Mouse (Mus musculus): ENCODE data around the gene Gm4869. TPM values are rescaled to one million over a fixed set of nuclear protein-coding genes. Genes with fewer than 3 reads are reported as not detected.

Gene Gm4869
- total RNA-seq, 2 experiments from 2014 or later: 0.15 TPM; not detected in 1

DNA sequence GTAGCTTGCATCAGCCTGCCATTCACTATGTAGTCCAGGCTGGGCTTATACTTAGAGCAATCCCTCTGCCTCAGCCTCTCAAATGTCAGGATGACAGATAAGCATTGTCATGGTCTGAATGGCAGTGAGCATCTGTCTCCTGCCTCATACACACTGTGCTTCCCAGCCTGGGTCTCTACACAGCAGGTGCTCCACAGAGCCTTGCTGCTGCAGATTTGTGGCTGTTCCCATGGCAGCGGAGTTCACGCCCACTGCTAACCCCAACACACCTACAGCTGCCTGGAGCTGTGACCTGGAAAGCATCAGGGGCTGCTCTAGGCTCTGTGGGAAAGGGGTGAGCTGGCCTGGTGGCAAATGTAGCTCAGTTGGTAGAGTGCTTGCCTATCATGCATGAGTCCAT lies 19.5 kb downstream of the Gm4869 start:
- no peak for DNase-seq

DNA sequence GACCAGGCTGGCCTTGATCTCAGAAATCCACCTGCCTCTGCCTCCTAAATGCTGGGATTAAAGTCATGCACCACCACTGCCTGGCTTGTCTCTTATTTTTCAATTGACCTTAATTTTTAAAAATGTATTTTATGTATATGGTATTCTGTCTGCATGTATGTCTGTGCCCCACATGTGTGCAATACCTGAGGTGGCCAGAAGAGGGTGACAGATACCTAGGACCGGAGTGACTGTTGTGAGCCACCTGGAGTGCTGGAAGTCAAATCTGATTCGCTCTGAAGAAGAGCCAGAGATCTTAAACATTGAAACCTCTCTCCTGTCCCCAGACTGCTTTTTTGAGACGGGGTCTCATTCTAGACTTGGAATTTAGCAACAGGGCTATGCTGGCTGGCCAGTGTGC lies 26.9 kb downstream of the Gm4869 start:
- no peak for DNase-seq

DNA sequence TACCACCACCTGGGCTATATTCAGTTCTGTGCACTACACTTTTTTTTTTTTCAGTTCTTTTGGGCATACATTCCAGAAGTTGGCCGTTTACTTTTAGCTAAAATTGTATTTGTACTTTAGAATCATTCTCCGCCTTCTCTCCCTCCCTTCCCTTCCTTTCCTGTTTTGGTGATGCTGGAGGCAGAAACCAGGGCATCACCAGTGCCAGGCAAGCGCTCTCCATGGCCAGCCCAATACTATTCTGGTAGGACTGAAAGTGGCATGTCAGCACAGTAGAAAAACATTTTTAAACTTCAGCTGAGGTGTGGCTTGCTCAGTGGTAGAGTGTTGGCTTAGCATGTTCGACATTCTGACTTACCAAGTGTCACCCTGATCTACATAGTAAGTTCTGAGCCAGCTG lies 36.0 kb downstream of the Gm4869 start:
- no peak for DNase-seq

DNA sequence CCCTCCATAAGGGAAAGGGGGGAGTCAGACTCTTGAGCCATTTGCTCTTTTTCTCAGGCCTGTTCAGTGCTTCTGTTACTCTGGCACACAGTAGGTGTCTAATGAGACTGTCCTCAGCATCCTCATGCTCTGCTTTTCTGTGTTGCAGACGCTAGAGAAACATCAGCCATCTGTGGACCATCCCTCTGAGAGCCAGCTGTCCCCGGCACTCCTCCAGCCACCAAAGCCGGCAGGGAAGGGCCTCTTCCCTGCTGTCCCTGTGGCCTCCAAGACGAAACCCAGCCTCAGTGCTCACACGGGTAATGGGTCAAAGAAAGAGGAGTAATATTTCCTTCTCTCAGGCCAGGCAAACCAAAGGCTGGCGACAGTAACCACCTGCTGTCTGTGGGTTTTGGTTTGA lies 45.7 kb downstream of the Gm4869 start:
- no peak for DNase-seq

DNA sequence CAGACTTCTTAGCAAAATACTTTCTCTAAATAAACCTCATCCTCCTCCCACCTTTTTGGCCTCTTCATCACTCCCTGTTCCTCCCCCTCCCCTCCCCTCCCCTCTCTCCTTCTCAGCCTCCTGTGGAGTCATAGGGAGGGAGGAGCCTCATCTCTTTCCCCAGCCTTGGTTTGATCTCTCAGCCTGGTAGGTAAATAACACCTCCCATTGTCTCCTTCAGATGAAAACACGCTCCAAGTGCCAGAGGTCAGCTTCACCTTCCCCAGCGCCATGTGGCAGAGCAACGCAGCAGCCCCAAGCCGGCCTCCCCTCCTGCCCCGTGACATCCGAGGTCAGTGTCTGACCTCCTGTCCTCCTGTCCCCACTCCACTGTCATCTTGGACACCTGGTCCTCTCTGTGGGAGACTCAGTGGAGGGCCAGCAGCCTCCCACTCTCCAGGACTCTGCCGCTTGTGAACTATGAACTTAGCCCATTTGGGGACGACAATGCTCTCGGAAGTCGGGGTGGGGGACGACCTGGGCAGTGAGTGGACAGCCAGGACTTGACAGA lies 47.3 kb downstream of the Gm4869 start:
- DNase-seq: no peak

DNA sequence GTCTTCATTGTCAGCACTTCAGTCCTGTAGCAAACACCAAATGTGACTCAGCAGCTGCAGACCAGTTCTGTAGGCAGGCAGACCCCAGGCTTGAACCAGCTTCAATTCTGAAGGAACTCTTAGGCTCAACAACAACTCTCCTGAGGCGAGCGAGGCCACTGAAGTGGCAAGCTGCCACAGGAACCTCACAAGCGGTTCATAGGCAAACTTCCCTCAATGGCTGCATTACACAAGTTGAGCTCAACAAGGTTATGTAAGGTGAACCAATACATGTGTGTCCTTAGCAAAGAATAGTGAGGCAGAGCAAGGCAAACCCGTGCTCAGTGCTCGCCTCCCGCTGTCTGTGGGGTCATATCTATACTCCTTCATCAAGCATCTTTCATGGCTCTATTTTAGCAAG lies 52.7 kb downstream of the Gm4869 start:
- DNase-seq: peak; percentile 38

DNA sequence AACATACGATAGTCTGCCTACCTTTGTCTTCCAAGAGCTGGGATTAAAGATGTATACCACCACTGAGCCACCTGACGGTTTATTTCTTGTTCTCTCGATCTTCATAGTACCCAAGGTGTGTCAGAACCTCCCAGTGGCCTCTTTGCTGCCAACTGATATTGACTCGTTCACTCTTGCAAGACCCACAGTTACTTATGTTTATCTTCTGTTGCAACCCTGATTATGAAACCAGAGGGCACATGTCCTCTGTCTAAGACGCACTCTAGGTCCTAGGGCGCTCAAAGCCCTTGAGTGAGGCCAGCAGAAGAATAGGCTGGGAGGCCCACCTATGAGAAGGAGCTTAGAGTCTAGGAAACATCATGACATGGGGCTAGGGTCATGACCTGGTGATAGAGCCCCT lies 55.3 kb downstream of the Gm4869 start:
- no peak for DNase-seq

DNA sequence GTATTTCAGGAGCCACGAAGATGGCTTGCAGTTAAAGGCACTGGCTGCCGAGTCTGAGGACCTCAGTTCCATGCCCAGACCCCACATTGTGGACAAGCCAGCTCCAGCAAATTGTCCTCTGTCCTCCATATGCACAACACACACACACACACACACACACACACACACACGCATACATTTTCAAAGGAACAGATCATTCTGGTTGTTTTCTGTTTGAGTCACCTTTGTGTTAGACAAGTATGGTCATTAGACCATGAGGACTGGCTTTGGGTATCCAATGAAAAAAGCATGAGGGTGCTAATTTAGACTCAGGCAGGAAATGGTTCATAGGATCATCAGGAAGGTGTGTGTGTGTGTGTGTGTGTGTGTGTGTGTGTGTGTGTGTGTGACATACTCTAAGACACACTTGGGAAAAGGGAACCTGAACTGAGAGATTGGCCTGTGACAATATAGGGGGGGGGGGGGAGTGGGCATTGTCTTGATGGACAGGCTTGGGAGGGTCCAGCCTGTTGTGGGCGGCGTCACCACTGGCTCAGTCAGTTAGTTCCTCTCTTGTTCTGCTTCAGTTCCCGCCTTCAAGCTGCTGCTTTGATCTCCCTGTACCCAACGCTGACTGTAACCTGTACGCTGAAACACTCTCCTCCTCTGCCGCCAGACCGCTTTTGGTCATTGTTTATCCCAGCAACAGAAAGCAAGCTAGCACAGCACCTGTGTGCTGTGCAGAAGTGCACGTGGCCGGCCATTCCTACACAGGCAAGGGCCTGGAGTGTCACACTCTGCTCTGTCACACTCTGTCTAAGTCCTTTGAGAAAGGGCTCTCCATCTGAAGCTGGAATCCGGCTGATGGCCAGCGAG lies 56.8 kb downstream of the Gm4869 start:
- no peak for DNase-seq

DNA sequence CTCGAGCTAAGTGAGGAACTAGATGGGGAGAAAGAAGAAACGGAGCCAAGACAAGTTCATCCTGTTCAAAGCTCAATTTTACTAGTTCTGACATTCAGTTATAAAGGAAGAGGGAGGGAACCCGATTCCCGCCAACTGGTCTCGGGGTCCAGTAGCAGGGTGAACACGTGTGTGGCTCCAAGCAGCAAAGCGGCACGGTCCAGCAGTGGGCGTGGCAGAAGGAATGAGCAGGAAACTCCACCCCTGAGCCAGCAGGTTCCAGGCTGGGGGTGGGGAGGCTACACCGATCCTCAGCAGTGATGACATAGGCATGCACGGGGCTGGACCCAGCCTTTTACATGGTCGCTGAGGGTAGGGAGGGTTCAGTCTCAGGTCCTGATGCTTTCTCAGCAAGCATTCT lies 57.5 kb downstream of the Gm4869 start:
- peak; percentile 77 for DNase-seq

DNA sequence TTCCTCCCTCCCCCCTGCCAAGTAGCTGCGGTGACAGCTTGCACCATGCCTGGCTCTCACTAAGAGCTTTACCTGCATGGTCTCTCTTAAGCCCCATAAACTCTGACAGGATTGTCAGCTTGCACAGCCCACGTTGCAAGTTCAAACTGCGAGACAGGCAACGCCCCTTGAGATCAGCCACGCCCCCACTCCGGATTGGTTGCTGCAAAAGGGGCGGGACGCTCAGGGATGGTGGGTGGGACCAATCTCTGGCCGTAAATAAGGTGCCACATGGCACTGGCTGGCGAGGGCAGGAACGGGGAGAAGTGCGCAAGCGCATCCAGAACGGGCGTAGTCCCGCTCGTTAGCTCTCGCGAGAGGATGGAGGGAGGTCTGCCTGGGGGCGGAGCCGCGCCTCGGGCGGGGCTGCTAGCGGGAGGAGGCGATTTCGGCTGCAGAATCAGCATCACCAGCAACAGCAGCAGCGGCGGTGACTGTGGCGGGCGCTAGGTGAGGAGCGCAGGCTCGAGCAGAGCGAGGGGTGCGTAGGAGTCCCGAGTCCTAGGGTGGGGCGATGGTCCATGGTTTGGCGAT lies 59.8 kb downstream of the Gm4869 start, which contains the start of gene Chst12:
Chst12 (plus strand) TSS at position 343 of the 573 bp plus-strand sequence.
- peak; percentile 99 for DNase-seq

DNA sequence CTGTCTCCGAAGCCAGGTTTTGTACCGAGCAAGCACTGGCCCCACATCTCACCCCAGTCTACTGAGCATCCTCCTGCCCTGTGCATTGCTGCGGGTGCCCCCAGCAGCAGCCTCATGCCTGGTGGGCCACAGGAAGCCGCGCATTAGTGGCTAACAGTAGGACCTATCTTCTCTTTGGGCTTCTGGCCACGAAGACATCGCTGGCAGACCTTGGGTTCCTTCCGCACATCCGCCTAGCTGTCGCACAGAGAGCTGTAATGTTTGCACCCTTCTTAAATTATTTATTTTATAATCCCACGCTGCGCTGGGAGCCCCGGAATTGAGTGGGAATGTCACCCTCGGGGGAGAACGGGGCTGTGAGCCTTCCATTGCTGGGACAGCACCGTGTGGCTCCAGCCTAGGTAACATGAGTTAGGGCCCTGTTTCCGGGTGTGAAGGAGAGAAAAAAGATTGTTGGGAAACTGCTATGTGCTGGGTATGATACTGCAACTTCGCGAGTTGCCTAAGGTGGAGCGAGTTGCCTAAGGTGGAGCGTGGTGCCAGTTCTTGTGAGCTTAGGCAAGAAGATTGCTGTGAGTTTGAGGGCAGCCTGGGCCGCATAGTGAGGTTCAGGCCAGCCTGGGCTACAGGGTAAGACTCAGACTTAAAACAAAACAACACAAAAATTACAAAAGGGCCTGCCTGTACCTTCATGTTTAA lies 60.8 kb downstream of the Gm4869 start:
- DNase-seq: peak; percentile 19

DNA sequence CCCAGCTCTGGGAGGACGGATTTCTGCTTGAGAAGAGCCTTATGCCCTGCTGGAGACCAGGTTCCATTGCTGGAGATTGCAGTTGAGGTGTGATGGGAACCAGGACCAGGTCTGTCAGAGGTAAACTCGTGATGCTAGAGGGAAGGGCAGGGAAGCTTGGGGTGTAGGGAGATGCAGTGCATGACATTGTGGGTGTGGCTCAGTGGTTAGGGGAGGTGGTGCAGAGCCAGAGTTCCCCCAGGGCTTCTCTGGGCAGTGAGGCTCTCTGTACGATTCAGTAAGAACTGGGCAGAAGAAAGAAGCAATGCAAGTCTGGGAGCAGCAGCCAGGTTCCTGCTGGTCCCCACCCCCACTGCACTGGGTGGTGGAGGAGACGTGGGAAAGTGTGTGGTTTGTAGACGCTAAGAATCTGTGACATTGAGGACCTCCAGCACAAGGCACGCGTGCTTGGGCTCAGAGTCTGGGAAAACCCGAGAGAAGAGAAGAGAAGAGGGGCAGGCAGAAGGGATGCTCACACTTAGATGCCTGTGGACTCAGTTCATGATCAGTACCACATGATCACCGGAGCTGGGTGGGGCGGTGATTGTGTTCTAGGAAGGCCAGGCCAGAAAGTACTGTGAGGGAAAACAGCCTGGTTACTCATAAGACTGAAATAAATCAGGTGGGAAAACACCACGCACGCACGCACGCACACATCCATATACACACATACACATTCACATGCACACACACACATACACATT lies 62.2 kb downstream of the Gm4869 start:
- DNase-seq: no peak

DNA sequence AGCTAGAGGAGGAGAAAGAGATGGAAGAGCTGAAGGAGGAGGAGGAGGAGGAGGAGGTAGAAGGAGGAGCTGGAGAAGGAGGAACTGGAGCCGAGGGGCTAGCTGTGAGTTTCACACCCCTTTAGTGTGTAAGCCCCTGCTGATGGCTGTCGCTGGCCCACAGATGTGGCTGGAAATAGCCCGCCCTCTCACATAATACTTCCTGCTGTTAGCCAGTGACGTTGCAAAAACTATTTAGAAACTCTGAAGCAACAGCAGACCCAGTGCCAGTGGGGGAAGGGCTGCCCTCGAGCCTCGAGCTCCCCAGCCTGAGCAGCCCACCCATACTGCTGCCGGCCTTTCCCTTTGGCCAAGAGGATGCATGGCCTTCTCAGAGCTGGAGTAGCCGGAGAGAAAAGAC lies 63.2 kb downstream of the Gm4869 start:
- peak; percentile 59 for DNase-seq

DNA sequence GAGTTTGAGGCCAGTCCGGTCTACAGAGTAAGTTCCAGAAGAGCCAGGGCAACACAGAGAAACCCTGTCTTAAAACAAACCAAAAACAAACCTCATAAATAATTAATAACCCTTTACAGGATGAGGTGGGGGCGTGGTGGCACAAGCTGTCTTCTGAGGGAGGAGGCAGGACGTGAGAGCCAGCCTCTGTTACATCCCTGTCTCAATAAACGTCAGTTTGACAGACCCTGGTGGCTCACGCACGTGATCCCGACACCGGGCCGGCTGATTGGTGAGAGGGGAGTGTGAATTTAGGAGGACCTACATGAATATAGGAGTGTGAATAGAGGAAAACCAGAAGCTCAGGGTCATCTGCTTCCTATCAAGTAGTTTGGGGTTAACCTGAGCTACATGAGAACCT lies 63.8 kb downstream of the Gm4869 start:
- DNase-seq: no peak

DNA sequence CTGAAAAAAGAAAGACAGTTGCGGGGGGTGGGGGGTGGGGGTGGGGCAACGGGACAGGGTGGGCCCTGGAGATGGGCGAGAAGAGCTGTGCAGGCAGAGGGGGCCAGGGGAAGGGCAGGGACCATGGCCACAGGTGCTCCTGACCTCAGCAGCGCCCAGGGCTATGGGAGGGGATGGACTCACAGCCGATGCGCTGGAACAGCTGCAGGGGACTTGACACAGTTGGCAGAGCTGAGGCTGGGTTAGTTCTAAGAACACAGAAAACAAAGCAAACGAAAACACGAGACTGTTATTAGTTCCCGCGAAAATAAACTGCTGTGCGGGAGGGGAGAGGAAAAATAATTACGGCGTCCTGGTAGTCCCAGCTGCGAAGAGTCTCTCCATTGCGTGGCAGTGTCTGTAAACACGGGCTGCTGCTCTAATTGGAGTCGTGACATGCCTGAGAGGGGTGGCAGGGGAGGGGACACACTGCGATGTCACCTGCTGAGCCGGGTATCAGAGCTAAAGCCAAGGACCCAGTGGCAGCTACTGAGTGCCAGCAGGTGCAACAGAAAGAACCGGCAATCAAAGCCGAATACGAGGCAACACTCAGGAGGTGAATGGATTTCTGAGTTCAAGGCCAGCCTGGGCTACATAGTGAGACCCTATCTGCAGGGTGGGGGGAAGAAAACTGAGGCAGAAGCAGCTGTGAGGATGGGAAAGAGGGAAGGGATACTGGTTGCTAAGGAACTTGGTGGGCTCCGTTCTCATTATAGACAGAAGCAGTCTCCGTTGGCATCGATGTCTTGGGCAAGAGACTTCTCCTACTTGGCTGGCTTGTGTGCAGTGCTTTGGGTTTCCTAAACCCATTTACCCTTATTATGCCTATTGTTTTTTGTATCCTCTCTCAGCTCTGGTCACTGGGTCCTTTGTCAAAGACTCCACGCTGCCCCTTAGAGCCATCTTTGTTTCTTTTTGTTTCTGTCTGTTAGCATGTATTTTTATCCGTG lies 64.9 kb downstream of the Gm4869 start:
- peak; percentile 34 for DNase-seq

DNA sequence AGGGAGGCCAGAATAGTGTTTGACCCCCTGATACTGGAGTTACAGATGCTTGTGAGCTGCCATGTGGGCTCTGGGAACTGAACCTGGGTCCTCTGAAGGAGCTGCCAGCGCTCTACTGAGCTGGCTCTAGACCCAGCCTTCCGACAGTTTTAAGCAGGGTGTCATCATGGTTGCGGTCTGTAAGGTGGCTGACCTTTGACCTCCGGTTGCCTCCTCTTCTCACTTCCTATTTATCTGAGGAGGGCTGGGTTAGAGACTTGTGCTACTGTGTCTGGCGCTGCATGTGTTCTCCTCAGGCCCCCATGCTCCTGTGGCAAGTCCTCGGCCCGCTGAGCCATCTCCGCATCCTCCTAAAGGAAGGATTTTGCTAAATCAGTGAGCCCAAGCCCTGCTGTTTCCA lies 68.5 kb downstream of the Gm4869 start:
- DNase-seq: no peak

DNA sequence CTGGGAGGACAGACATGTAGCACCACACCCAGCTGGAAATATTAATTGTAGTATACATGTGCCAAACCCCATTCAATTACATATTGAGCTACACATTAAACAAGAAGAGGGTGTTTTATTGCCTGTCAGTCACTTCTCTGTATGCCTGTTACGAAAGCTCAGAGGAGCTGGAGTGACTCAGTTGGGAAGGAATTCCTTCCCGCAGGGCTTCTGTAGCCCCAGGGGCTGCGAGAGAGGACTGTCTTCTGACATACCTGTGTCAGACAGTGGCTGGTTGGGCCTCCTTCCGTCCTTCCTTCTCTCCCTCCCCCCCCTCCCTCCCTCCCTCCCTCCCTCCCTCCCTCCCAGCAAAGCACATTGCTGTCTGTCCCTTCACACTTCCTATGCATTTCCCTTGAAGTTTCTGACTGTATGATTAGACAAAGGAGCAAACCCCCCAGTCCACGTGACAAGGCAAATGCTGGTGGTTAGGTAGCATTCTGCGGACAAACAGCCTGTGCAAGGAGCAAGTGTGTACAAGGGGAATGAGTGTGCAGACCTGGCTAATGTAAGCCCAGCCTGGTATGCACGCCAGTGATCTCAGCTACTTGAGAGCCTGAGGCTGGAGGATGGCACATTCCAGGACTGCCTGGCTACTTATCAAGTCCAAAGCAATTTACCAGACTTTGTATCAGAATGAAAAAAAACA lies 69.5 kb downstream of the Gm4869 start:
- no peak for DNase-seq

DNA sequence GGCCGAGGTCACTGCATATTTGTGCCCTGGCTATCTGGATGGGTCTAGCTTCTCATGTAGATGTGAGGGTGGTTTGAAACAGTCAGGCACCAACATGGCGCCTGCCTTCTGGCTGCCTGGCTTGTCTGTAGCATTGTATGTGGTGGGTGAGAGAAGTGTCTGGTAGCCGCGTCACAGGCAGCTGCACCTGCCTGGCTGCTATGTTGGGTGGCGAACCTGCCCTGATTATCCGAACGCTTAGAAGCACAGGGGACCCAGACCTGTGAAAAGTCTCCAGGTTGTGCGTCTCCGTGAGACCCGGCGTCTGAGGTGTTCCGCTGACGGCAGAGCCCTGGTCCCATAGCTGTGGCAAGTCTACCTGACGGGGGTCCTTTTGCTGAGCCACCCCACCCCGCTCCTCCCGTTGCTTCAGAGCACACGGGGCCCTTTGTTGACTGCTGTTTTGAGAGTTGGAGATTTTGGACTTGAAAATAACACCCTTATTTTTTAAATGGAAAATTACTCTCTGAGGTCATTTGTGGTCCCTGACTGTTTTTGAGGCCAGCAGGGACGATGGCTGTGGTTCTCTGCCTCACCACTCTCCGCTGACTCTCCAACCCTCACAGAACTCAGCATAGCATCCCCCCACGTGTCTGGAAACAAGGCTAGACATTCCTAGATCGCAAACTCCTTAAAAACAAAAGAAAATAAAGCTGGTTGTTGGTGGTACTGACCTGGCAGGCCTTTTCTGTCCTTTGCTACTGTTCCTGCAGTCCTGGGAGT lies 71.9 kb downstream of the Gm4869 start:
- DNase-seq: no peak

DNA sequence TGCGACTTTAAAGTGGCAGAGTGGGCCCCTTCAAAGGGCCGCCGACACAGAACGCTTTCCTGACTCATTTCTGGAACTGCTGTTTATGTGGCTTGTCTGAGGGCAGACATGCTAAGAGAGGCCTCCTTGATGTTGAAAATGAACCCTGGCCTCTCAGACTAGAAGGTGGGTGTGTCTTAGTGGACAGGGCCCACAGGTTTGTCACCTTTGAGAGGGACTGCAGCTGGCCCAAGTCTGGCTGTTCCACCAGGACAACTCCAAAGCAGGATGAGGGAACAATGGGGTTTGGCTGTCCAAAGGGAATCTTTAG lies 72.4 kb downstream of the Gm4869 start:
- no peak for DNase-seq

DNA sequence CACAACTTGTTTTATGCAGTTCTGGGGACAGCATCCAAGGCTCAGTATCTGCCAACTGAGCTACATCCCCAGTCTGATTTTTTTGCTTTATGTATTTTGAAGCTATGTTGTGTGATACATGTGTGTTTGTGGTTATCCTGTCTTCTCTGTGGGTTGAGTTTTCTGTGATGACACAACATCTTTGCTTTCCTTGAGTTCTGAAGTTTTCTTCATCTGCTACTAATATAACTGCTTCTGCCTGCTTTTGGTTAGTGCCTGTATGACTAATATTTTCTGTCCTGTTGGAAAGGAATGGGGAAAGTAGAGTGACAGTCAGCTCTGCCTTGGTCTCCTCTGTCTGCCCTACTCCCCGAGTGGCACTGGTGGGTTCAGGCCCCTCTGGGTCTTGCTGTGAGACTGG lies 75.8 kb downstream of the Gm4869 start:
- no peak for DNase-seq

All from adrenal gland, postnatal 10 days (tissue).